Mouse (Mus musculus) left cerebral cortex, adult 8-10 months (tissue): Measurements from ENCODE around the gene Nubpl. TPM values are rescaled to one million over a fixed set of nuclear protein-coding genes. Genes with fewer than 3 reads are reported as not detected.

Experiments used
- DNase-seq, 2 experiments: peaks; one replicate each; pipeline ENCODE4 v3.0.0; 2022; ENCODE audit warnings: low spot score in 2 of 2
- total RNA-seq, 4 experiments: library from RNA; stranded (reverse); gene quantifications; 2 replicates each; pipeline ENCODE4 v1.2.4; 2022

The Nubpl gene
- total RNA-seq, 4 experiments from 2014 or later, result 4.8 to 6.0 (median 5.6) TPM

DNA sequence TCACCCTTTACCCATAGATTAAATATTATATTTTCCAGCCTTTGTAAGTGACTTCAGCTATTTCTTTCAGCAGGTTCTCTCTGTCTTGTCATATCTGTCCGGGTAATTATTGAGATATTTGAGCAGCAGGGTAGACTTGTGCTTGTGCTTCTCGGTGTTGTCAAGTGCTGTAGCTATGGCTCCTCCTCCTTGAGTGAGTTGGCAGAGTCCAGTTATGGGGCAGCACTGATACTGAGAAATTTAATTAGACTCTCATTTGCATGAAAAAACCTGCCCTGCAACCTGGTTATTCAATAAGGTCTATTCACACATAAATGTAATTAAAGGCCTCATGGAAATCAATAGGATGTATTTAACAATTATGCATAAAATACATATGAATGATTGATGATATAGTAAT is 145.2 kb downstream of the Nubpl start:
- no peak for DNase-seq

DNA sequence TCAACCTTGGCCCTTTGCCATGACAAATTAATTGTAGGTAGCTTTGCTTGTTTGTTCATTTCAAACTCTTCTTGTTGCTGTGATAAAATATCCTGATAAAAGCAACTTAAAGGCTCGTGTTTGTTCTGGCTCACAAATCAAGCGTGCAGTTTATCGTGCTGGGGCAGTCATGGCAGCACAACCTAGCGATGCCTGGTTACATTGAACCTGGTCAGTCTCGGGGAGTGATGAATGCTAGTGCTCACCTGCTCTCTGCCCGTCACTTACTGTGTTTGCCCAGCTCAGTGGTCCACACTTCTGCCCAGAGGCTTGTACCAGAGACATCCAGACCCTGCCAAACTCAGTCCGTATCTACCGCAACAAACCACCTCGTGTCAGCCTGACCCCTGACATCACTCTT is 149.9 kb downstream of the Nubpl start:
- DNase-seq, result no peak

DNA sequence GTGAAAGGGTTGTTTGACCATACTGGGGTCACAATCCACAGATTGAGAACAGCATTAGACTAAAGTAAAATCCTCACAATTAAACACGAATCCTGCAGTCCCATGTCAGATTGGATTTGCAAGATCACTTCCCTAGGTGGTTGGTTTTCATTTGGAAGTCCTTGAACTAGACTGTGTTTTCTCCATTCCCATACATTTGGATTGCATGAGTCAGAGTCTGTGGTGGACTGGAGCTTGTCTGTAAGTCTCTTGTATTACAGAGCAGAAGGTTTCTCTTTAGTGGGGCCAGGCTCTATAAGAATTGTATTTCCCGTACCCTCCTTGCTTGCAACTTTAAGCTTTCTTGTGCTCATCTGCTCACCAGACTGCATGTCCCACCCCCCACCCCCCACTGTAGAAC is 151.0 kb downstream of the Nubpl start:
- DNase-seq, result no peak

DNA sequence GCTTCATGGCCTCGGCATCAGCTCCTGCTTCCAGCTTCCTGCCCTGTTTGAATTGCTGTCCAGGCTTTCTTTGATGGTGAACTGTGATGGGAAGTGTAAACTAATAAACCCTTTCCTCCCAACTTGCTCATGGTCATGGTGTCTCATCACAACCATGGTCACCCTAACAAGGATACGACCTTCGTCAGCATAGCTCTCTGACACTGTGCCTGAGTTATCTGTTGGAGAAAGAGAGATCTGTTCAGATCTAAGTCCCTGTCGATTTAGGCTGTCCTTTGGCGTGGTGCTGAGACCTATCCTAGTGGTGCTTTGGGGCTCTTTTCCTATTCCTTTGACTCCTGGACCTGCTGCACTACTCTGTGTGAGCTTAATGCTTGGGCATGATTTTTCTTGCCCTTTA is 156.6 kb downstream of the Nubpl start:
- no peak for DNase-seq

DNA sequence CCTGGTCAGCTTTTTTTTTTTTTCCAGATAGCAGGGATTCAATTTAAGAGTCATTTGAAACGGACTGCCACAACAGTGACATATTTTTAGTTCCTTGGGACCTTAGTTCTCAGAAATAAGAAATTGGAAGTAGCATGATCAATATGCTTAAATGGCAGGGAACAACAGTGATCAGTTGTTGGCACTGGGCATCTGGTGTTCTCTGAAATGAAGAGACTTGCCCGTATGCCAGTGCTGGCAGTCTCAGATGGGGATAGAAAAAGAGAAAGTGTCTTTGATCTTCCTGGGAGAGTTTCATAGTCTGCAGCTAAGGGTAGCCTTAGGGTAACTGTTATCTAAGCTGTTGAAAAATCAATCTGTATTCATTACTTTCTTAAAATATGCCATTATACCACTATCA is 170.6 kb downstream of the Nubpl start:
- no peak for DNase-seq

DNA sequence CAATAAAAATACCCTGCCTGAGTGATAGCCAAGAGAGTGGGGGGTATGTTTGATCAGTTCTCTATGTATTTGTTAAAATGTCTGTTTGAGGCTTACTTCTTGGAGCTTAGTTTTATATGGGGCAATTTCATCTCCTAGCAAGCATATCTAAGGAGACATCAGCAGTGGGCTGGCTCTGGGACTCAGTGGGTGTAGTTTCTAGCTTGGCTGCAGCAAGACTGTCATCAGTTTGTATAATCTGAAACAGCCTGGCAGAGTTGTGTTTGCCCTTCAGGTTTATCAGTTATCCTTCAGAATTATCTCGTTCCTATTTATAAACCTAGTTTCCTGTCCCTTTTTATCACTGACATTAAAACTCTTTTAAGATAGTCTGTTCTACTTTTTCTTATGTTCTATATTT is 175.3 kb downstream of the Nubpl start:
- peak in 1 of 2 experiments; percentile 22 for DNase-seq

DNA sequence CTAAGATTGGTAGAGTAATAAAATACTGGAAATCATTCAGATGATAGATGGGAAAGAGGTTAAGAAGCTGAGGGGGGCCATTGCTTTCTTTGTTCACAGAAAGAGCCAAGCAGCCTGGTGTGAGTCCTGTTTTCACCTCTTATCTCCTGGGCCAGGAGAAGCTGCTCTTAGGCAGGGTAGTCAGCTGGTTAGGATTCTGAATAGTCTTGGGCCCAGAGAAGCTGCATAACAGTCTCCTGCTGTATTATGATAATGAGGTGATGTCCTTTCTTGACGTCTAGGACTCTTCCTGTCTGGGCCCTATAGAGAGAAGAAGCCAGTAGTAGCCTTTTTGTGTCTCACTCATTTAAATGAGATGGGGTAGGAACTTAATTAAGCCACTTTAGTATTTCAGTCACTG is 178.8 kb downstream of the Nubpl start:
- DNase-seq, result no peak

DNA sequence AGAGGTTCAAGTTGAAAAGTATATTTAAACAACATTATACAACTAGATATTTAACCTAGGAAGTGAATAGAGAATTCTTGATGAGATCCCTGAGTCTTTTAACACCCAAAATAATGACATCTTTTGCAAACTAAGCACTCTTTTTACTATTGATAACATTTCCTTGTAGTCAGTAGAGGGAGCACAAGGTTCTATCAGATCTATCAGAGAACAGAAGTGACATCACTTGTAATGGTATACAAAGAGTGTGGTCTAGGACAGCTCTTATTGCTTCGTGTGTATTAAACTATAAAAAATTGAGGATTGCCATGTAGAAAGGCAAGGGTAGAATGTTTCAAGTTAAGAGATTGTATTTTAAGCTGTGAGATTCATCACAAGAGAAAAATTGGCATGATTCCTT is 183.7 kb downstream of the Nubpl start:
- no peak for DNase-seq

DNA sequence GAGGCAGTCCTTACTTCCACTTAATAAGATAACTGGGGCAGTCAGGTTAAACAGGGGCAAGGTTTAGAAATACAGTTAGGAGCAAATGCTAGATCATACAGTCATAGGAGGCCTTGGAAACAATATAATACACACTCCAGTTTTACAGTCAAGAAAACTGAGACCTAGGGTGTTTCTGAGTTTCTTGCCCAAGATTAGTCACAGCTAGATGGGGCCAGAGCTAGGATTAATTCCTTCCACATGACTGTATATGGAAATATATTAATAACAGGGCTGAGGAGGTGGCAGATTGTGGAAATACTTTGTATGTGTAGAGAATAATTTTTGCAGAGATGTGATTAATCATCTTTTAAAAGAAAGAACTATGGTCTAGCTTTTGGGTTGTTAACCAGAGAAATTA is 186.9 kb downstream of the Nubpl start:
- DNase-seq, result no peak

DNA sequence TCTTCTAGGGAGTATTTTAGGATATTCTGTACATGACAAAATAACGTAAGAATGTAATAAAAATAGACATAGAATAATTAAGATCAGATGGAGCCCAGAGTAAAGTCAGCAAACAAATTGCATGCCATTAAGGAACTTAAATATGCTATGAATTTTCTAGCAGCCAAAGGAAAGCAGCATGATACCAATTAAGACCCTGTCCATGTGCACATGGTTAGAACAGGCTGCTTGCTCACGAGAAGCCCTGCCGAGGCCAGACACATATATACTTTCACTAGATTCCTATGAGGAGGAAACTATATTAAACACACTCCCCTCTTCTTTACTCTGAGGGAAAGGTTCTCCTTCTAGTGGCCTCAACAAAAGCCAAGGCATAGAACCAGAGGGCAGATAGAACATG is 189.3 kb downstream of the Nubpl start:
- DNase-seq, result no peak

DNA sequence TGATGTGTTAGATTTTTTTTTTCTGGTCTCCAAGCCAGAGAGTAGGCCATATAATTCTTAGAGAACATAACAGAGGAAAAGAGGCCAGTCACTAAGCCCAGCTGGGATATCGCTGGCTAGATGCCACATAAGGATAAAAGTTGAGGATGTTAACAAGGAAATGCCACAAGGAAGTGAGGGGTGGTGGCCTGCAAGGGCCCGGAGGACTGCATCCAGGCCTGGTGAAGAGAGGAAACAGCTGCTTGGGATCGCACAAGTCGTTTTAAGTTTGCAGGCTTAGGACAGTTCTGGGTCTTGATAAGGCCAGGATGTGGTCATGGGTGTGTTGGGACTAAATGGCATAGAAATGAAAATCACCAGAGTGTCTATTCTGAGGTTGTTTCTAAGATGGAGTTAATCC is 191.0 kb downstream of the Nubpl start:
- no peak for DNase-seq

DNA sequence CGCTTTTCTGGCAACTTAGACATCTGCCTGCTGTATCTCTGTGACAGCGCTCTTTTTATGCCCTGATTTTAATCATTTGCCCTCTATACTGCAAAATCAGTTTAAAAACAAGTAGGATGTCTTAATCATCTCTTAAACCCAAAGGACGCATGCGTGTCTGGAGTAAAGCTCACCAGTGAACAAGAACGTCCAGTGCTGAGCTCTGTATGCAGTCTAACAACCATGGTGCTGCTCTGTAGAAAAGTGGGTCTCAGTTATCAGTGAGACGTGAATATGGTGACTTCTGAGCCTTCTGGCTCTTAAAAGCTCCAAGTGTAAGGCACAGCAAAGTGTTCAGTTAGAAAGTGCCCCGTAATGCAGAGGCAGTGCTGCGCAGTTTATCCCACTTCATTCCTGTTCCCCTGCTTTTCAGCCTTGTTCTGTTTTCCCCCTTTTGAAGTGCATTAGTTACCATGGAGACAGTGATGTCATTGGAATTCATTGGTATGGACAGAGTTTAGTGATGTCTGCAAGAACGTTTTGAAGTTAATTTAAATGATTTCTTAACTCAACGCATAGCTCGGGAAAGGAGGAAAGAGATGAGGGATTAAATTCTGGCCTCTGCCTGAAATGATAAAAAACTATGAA is 191.5 kb downstream of the Nubpl start:
- DNase-seq, result no peak

DNA sequence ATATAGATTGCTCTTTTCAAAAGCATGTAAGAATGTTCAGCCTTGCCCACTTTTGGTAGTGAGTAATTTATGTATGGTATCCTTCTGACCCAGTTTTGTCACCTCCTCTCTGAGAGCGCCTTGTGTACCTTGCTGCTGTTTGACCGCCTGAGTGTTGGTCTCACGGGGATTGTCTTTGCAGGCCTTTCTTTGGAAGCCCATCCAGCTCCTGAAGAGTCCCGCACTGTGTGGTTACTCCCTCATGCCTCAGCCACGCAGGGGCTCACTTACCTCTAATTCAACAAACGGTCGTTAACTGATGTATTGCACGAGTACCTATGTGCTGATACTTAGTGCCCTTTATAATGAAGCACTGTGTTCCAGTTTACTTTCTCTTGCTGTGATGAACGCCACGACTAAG is 192.1 kb downstream of the Nubpl start:
- DNase-seq, result no peak

DNA sequence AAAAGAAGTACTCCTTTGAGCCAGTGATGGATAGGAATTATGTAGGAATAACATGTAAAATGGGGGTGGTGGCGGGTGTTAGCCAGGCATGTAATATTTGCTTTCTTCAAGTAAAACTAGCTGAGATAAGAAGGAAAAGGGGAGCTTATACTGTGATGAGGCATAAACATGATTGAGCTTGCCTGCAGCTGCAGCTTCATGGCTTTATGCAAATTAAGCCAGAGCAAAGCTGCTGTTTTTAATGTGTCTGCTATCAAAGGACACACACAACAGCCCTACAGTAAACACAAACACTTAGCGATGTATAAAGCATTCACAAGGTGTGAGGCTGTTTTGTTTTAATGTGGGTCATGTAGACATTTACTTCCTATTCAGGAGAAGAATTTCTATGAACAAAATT is 196.4 kb downstream of the Nubpl start:
- DNase-seq, result no peak

DNA sequence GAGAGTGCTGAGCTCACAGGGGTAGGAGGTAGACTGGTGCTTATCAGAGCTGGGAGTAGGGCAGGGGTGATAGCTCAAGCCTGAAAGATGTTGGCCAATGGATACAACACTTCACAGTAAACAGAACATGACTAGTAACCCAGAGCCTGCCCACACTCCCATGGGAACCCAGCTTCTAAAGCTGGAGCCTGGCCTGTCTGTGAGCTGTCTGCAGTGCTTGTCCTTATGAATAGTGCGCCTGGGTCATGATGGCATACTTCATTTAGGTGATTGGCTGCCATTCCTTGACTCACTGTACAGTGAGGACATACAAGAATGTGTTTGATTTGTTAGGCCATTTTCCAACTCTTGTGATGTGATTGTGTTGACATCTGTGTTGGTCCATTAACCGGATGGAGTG is 200.5 kb downstream of the Nubpl start:
- no peak for DNase-seq

DNA sequence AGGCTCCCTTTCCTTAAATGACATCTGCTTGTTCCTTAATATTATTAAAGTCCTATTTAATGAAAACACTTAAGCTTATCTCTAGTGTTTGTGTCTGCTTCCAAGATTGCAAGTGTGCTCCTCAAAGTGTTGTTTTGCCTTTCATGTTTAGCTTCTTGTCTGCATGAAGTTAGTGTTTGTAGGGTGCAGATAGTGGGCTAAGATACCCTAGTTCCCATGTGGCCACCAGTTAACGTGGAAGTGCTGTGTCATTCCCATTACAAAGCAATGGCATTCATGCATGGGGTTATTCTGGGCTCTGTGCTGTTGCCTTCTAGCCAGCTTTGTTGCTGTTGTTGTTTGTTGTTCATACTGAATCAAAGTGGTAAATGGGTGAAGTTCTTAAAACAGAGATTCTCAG is 201.1 kb downstream of the Nubpl start:
- no peak for DNase-seq

DNA sequence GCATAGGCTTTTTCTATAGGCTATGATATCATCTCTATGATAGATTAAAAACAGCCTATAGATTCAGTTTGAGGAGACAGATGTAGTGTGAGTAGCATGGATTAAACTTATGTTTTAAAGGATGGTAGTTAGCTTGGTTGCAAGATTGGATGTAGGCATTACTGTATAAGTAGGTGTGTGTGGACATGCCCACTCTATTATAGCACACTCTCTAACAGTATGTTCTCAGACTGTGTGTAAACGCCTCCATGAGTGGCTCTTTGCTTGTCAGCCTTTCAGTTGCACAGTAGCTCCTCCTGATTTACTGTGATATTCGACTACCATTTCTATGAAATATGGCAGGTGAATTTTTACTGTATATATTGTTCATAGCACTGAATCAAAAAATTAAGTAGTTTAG is 205.4 kb downstream of the Nubpl start:
- DNase-seq, result no peak

DNA sequence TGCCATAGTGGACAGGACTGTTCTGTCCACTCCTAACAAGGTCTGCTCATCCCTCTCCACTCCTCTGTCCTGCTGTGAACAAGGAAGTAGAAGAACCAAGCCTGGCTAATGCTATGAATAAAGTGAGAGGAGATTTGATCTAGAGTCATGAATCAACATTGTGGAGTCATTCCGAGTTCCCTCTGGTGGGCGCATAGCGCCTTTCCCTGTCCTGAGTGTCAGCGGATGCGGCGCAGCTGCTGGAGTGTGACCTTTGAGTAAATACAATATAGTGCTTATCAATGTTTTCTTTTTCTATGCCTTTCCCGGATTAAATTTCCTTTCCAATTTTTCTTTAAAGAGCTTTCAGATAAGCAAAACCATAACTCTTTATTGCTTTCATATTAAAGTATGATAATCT is 208.8 kb downstream of the Nubpl start:
- no peak for DNase-seq

DNA sequence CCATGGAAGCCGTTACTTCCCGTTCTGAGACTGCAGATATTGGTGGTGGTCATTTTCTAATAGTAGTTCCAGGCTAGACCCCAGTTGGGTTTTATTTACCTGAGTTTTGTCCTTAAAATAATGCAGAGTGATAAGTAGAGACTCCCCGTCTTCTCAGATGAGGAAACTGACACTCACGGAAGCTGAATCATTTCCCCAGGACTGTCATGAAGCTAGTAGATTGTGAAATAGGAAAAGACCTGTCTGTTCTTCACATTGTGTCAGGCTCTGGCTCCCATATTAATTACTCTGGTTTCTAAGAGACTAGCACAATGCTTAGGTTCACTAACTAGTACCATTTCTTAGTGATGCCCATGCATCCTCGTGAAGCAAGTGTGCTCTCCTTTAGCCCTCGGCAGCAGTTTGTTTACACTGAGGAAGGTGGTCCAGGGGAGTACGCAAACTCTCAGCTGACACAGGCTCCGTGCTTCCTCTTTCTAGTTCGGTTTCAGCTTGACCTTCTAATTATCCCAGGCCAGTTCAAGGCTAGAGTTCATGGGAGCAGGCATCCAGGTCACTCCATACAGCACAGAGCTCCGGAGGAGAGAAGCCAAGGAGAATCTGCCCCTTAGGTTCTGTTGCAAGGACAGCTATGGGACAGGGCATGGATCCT is 209.9 kb downstream of the Nubpl start:
- DNase-seq, result no peak

DNA sequence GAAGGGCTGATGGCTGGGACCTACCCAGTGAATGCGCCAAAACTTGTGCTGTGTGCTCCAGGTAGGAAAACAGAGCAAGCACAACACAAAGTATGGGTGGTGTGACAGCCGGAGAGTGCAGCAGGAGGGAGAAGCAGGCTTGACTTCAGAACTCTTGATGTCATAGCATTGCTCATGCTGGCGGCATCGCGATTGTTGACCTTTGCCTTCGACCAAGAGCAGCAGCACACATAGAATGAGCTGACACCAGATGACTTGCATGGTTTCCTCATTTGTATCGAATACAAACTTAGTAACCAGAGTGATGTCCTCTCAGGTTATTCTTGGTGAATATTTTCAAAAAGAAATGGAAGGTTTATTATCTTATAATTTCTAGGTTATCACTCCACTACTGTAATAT is 211.1 kb downstream of the Nubpl start:
- no peak for DNase-seq

DNA sequence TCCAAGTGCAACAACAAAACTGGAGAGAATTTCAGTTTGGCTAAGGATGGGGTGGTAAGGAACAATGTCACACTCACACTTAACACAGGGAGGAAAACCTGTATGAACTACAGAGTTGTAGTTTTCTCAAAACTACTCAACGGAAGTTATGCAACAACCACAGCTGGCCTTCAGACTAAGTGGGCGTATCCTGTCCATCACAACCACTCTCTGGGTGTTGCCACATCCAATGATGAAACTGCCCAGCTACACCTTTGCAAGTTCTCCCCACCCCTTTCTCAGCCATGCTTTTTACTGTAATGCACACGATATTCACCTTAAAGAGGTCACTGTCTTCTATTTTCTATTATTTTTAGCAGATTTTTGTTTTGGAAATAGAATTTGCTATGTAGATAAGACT is 217.3 kb downstream of the Nubpl start:
- no peak for DNase-seq

DNA sequence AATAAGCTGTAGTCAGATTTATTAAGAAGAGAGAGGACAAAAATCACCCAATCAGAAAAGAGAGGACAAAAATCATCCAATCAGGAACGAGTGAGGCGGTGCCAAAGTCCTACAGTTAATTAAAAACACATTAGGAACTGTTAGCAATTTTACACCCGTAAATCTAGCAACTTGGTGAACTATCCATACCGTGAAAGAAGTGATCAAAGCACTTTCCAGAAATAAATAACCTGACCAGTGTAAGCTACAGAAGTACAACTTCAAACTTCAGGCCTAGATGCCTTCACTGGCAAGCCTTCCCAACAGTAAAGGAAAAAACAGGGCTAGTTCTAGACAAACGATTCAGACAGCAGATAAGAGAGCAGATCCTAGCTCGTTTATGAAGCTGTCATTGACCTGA is 220.1 kb downstream of the Nubpl start:
- DNase-seq, result no peak

DNA sequence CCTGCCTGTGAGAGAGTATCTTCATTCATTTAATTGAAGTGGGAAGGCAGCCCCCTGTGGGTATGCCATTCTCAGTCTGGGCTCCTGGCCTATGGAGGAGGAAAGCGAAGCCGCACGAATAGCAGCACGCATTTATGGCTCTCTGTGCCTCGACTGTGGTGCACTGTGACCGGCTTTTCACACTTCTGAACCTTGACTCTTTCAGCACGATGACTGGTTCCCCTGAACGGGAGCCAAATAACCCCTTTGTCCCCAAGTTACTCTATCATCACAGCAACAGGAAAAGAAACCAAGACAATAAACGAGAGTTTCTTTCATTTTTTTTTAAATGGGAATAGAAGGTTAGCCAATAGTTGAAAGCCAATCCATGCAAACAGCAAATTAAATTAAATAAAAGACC is 220.9 kb downstream of the Nubpl start:
- no peak for DNase-seq

DNA sequence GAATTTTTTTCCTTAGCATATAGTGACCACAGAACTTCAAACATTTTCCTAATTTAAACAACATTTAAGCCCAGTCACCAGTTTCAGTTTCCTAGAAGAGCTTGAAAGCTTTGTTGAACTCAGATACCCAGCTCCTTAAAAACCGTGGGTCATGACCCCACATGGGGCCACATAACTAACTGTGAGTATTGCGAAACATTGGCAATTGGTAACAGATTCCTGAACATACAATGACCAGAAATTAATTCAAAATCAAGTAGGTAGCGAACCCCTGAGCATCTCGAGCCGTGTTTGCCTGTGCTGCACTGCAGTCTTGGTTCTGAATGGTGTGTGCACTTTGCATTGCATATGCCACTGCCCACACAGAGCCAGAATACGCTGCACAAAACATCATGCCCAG is 221.6 kb downstream of the Nubpl start:
- no peak for DNase-seq
